Mouse (Mus musculus) heart, embryonic 13.5 days (tissue): ENCODE results near the gene Bag5. TPM values are rescaled to one million over a fixed set of nuclear protein-coding genes. Genes with fewer than 3 reads are reported as not detected.
A peak's percentile ranks its signal among the peaks of the same experiment; 100 is the strongest.
"Not testable (repeated sequence)": the region's sequence is repeated elsewhere in the genome, so short reads cannot be mapped to it uniquely, and the experiment has no call there.

ENCODE experiments used
- ATAC-seq: fragments of 200-750 bp; cut with Nextera tagmentation; 2 replicates; pipeline ENCODE4 v1.8.0; 2017; ENCODE audit warnings: moderate TSS enrichment; ENCODE audit not compliant: insufficient number of reproducible peaks, low FRiP score, low TSS enrichment; ENCODE audit errors: extremely low read depth
- H3K27ac ChIP-seq: fragments of 300-500 bp; sonication (generic); replicated peaks from 2 replicates; pipeline ENCODE4 v1.5.1; 2015; ENCODE audit warnings: moderate library complexity, mild to moderate bottlenecking, inconsistent platforms
- H3K27me3 ChIP-seq: fragments of 300-500 bp; sonication (generic); replicated peaks from 2 replicates; pipeline ENCODE4 v1.6.1; 2015; ENCODE audit warnings: mild to moderate bottlenecking, inconsistent platforms
- H3K36me3 ChIP-seq: fragments of 300-500 bp; sonication (generic); 2 replicates; pipeline ENCODE4 v1.6.1; 2015; ENCODE audit warnings: mild to moderate bottlenecking, inconsistent platforms
- H3K4me1 ChIP-seq: fragments of 300-500 bp; sonication (generic); 2 replicates; pipeline ENCODE4 v1.6.1; 2015; ENCODE audit warnings: inconsistent platforms
- H3K4me2 ChIP-seq: fragments of 300-500 bp; sonication (generic); 2 replicates; pipeline ENCODE4 v1.6.1; 2015; ENCODE audit warnings: inconsistent platforms, mild to moderate bottlenecking, moderate library complexity
- H3K4me3 ChIP-seq: fragments of 300-500 bp; sonication (generic); 2 replicates; pipeline ENCODE4 v1.5.1; 2015; ENCODE audit warnings: moderate library complexity, mild to moderate bottlenecking, inconsistent platforms
- H3K9ac ChIP-seq: fragments of 300-500 bp; sonication (generic); 2 replicates; pipeline ENCODE4 v1.6.1; 2015; ENCODE audit warnings: inconsistent platforms, mild to moderate bottlenecking, moderate library complexity
- H3K9me3 ChIP-seq: fragments of 300-500 bp; sonication (generic); 2 replicates; pipeline ENCODE4 v1.6.1; 2016; ENCODE audit warnings: inconsistent platforms
- WGBS: fragments of 180-500 bp; shearing (Covaris S2); methylation state at CpG from one replicate; pipeline ENCODE4 v1.1.7; 2015; ENCODE audit warnings: mixed read lengths; 5-methylcytosine and 5-hydroxymethylcytosine counted together
- polyA plus RNA-seq: library from polyadenylated mRNA; unstranded; fragments of >200 nt; fragmentation: Nextera tagmentation; extraction: Ambion mirVana; gene quantifications from 2 replicates; pipeline ENCODE4 v1.2.1, GENCODE M21; 2015

Bag5 gene
- polyA plus RNA-seq, 1 experiment from 2014 or later, result 35.4 TPM

DNA sequence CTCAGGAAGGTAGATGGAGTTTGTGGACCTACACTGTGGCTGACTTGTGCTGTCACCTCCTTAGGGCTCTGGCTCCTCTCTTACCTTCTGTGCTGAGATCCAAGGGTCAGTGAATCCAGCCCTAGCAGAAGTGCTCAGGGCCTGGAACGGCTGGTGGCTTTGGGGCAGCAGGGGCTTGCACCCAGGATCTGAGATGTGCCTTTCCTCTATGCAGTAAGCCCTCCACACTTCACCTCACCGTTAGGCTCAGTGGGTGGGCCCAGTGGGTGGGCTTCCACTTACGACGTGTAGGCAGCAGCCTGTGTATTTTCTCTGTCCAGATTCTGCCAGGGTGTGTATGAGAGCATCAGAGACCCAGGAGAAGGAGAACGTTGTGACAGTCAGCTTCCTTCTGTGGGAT, 19.9 kb upstream of the Bag5 start:
- Histone ChIP-seq H3K27me3 (no peaks in the 10 kb centered on the region), H3K36me3 (peaks cover 21% of the 10 kb centered on the region), H3K4me1 (peaks cover 11% of the 10 kb centered on the region), H3K27ac (no peak overlapping the region), H3K9ac (peak overlapping the region; percentile 66; the same call in 1 of the 2 replicates), H3K9me3 (no peaks in the 10 kb centered on the region), H3K4me2 (0 out of 2 replicates have a peak overlapping the region, but pooled peaks have one; percentile 58), H3K4me3 (no peak overlapping the region)
- no peak for ATAC-seq
- 56% methylated on average over 5 of the region's 5 CpGs for WGBS

GRCm38 (mm10) chr12:111731822-111732807, 19.1 kb upstream of the Bag5 start:
- peaks cover 28% of the 10 kb centered on the region for H3K36me3 ChIP-seq
- WGBS, result 28% methylated on average over 30 of the region's 30 CpGs

DNA sequence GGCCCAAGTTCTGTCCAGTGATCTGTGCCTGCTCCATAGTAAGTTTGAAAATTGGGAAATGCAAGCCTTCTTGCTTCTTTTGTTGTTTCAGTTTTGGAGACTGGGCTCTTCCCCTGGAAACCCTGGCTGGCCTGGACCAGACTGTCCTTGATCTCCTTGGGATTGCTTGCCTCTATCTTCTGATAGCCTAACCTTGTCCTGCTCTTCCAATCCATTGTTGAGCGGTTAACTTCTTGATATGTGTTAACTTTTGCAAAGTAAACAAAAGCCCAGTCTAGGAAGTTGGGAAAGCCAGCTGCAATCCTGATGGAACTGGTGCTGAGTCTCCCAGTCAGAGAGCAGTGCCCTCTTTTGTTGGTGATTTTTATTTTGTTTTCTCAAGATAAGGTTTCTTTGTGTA, 14.9 kb upstream of the Bag5 start:
- H3K4me2 ChIP-seq, result no peak overlapping the region
- no peaks in the 10 kb centered on the region for H3K9me3 ChIP-seq
- H3K27me3 ChIP-seq, result no peaks in the 10 kb centered on the region
- peaks cover 18% of the 10 kb centered on the region for H3K4me1 ChIP-seq
- H3K36me3 ChIP-seq, result peaks cover 57% of the 10 kb centered on the region
- no peak overlapping the region for H3K9ac ChIP-seq
- no peak overlapping the region for H3K27ac ChIP-seq
- H3K4me3 ChIP-seq, result no peak overlapping the region
- 75% methylated on average over 1 of the region's 1 CpGs for WGBS
- no peak for ATAC-seq

More at GRCm38 (mm10) chr12:111731822-111732807, 19.1 kb upstream of the Bag5 start:
- 0 out of 2 replicates have a peak overlapping the region, but pooled peaks have one; percentile 26 for H3K4me3 ChIP-seq
- H3K4me2 ChIP-seq, result peak overlapping the region; percentile 58
- H3K4me1 ChIP-seq, result peaks cover 11% of the 10 kb centered on the region
- no peaks in the 10 kb centered on the region for H3K9me3 ChIP-seq
- ATAC-seq, result peak; percentile 49; the same call in 1 of the 2 replicates
- peak overlapping the region; percentile 66; the same call in 1 of the 2 replicates for H3K9ac ChIP-seq
- H3K27me3 ChIP-seq, result no peaks in the 10 kb centered on the region
- H3K27ac ChIP-seq, result no peak overlapping the region

DNA sequence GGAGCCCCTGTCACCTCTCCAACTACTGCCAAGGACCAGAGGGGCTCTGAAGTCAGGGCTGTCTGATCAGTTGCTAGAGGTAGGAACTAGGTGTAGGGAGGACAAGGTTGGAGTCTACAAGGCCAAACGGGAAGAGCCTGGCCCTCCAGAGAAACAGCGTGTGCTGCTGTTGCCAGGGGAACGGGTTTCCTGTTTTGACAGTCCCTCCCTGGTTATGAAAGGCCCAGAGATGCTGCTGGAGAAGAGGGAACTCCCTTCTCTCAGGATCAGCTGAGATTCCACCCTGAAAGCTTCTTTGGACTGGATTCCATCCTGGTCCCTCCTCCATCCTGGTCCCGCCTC, 13.0 kb upstream of the Bag5 start:
- H3K27me3 ChIP-seq, result no peaks in the 10 kb centered on the region
- H3K9me3 ChIP-seq, result no peaks in the 10 kb centered on the region
- H3K36me3 ChIP-seq, result peaks cover 54% of the 10 kb centered on the region
- H3K4me2 ChIP-seq, result no peak overlapping the region
- peaks cover 7% of the 10 kb centered on the region for H3K4me1 ChIP-seq
- WGBS, result 54% methylated on average over 4 of the region's 4 CpGs
- no peak overlapping the region for H3K4me3 ChIP-seq
- H3K9ac ChIP-seq, result no peak overlapping the region
- H3K27ac ChIP-seq, result peak overlapping the region; percentile 43
- ATAC-seq, result 0 out of 2 replicates have a peak, but pooled peaks have one; percentile 20

DNA sequence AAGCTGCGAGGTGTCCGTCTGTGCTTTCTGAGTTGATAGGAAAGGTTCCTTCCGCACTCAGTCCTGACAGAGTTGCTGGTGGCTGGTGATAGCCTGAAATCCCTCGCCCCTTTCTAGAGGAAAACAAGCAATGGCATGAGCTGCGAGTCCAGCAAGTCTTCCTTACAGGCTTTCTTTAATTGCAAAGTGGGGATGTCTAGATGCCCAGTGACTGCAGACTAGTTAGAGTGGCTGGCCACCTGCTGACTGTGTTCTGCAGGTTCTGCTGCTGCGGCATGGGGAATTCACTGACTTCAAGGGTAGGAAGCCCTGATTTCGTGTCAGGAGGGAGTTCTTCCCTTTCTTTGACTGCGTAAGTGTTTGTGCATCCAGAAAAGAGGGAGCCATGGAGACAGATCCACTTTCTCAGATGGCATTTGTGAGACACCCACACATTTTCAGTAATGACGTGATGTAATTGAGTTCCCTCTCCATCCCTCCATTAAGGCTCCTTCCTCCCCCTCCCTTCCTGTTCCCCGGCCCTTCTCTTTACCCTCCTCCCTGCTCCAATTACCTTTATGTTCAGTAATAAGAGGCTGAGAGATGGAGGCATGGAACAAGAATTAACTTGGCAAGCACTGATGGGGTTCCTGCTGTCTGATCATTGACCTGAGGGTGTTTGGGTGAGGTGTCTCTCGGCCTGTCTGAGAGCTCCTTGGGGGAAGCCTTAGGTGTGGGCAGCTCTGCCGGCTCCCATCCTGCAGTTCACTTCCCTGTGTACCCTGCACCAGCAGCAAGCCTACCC, 12.5 kb upstream of the Bag5 start:
- no peak for ATAC-seq
- Histone ChIP-seq H3K9me3 (no peaks in the 10 kb centered on the region), H3K4me2 (no peak overlapping the region), H3K27me3 (no peaks in the 10 kb centered on the region), H3K4me3 (no peak overlapping the region), H3K27ac (peak overlapping the region; percentile 43), H3K4me1 (peaks cover 7% of the 10 kb centered on the region), H3K36me3 (peaks cover 51% of the 10 kb centered on the region), H3K9ac (no peak overlapping the region)
- 69% methylated on average over 12 of the region's 12 CpGs for WGBS

DNA sequence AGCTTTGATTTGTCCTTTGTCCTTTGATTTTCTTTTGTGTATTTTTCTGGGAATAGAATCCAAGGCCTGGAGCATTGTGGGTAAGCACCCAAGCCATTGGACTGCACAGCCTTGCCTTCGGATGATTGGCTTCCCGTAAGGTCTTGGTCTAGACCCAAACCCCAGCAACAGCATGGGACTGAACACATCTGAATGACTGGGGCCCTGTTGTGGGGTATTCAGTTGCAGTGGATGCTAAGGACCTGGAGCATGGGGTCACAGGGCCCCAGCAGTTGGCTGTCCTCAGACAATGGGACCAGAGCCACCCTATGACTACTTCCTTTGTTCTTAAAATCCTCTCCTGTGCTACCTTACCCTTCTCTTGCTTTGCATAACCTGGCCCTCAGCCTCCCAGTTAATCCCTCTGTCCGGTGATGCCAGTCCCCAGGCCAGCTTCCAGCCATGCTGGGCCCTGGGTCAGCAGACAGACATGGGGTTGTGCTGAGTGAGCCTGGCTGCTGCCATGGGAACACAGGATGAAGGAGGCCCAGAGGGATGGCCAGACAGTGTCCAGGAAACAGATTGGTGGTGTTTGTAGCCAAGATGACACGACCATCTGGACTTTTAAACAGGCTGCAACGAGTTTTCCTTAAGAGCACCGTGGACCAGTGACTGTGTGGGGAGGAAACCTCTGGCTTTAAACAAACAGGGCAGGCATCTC, 11.7 kb upstream of the Bag5 start:
- no peak overlapping the region for H3K4me3 ChIP-seq
- no peaks in the 10 kb centered on the region for H3K9me3 ChIP-seq
- peak overlapping the region; percentile 43 for H3K27ac ChIP-seq
- H3K9ac ChIP-seq, result no peak overlapping the region; the same call in 1 of the 2 replicates
- H3K4me1 ChIP-seq, result peaks cover 7% of the 10 kb centered on the region
- peaks cover 49% of the 10 kb centered on the region for H3K36me3 ChIP-seq
- 65% methylated on average over 6 of the region's 6 CpGs for WGBS
- no peak; the same call in 1 of the 2 replicates for ATAC-seq
- no peak overlapping the region for H3K4me2 ChIP-seq
- H3K27me3 ChIP-seq, result no peaks in the 10 kb centered on the region

- Histone ChIP-seq H3K9me3 (no peaks in the 10 kb centered on the region), H3K9ac (no peak overlapping the region), H3K27me3 (no peaks in the 10 kb centered on the region), H3K4me1 (peaks cover 7% of the 10 kb centered on the region), H3K36me3 (peaks cover 40% of the 10 kb centered on the region), H3K4me2 (no peak overlapping the region), H3K27ac (no peak overlapping the region), H3K4me3 (no peak overlapping the region)
- 69% methylated on average over 9 of the region's 9 CpGs for WGBS
- no peak for ATAC-seq
These were observed 9.6 kb upstream of the Bag5 start for GRCm38 (mm10) chr12:111722654-111723053.

DNA sequence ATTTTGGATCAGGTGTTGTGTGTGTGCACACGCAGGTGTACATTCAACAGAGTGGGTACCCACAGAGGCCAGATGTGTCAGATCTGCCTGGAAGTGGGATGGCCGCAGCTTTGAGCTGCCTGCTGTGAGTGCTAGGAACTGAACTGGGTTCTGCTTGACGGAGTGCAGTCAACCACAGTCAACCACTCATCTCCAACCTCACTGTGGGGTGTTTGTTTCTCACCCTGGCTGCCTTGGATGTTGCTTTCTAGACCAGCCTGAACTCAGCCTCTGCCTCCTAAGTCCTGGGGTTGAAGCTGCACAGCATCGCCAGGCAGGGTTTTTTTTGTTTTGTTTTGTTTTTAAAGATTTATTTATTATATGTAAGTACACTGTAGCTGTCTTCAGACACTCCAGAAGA, 7.2 kb upstream of the Bag5 start:
- no peak overlapping the region for H3K9ac ChIP-seq
- WGBS, result 83% methylated on average over 4 of the region's 4 CpGs
- no peaks in the 10 kb centered on the region for H3K4me1 ChIP-seq
- H3K9me3 ChIP-seq, result no peaks in the 10 kb centered on the region
- ATAC-seq, result no peak
- H3K4me2 ChIP-seq, result no peak overlapping the region
- H3K27me3 ChIP-seq, result no peaks in the 10 kb centered on the region
- H3K4me3 ChIP-seq, result no peak overlapping the region
- no peak overlapping the region for H3K27ac ChIP-seq
- peaks cover 35% of the 10 kb centered on the region for H3K36me3 ChIP-seq

GRCm38 (mm10) chr12:111718656-111719055, 5.6 kb upstream of the Bag5 start:
- Histone ChIP-seq H3K4me3 (no peak overlapping the region), H3K36me3 (peaks cover 26% of the 10 kb centered on the region), H3K4me2 (no peak overlapping the region), H3K9ac (no peak overlapping the region), H3K27ac (no peak overlapping the region), H3K9me3 (no peaks in the 10 kb centered on the region), H3K27me3 (no peaks in the 10 kb centered on the region), H3K4me1 (peaks cover 12% of the 10 kb centered on the region)
- no peak for ATAC-seq
- 68% methylated on average over 8 of the region's 8 CpGs for WGBS

DNA sequence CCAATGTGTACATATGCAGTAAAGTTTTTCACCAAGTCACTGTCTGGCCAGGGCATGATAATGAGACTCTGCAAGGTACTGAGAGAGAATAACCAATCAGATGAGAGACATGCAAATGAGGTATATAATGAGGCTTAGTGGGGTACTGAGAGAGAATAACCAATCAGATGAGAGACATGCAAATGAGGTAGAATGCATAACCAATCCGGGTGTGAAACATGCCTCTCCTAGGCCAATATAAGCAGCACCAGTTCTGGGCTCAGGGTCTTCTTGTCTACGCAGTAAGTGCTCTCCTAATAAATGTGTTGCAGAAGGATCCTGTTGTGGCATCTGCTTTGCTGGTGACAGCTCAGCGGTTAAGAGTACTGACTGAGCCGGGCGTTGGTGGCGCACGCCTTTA, 3.4 kb upstream of the Bag5 start:
- Histone ChIP-seq H3K4me2 (no peak overlapping the region), H3K27ac (no peak overlapping the region), H3K9me3 (no peaks in the 10 kb centered on the region), H3K4me1 (peaks cover 21% of the 10 kb centered on the region), H3K27me3 (no peaks in the 10 kb centered on the region), H3K9ac (no peak overlapping the region), H3K4me3 (no peak overlapping the region), H3K36me3 (peaks cover 18% of the 10 kb centered on the region)
- 95% methylated on average over 7 of the region's 7 CpGs for WGBS
- ATAC-seq, result no peak

DNA sequence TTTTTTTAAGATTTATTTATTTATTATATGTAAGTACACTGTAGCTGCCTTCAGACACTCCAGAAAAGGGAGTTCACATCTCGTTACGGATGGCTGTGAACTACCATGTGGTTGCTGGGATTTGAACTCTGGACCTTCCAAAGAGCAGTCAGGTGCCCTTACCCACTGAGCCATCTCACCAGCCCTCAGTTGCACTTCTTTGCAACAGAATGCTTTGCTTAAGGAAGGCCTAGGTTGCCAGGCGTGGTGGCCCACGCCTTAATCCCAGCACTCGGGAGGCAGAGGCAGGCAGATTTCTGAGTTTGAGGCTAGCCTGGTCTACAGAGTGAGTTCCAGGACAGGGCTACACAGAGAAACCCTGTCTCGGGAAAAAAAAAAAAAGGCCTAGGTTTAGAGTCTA, 823 bp upstream of the Bag5 start:
- not testable (repeated sequence) for H3K9me3 ChIP-seq, H3K27me3 ChIP-seq, ATAC-seq, H3K27ac ChIP-seq
- H3K4me1 ChIP-seq, result peaks cover 28% of the 10 kb centered on the region
- WGBS, result 66% methylated on average over 6 of the region's 6 CpGs
- H3K9ac ChIP-seq, result peak overlapping the region; percentile 99
- peak overlapping the region; percentile 99 for H3K4me3 ChIP-seq
- peaks cover 38% of the 10 kb centered on the region for H3K36me3 ChIP-seq
- H3K4me2 ChIP-seq, result peak overlapping the region; percentile 85
